Mouse (Mus musculus): Measurements from ENCODE around the gene Nhlrc2. TPM values are rescaled to one million over a fixed set of nuclear protein-coding genes. Genes with fewer than 3 reads are reported as not detected.

Gene Nhlrc2
- polyA plus RNA-seq, 1 experiment: 6.8 TPM

DNA sequence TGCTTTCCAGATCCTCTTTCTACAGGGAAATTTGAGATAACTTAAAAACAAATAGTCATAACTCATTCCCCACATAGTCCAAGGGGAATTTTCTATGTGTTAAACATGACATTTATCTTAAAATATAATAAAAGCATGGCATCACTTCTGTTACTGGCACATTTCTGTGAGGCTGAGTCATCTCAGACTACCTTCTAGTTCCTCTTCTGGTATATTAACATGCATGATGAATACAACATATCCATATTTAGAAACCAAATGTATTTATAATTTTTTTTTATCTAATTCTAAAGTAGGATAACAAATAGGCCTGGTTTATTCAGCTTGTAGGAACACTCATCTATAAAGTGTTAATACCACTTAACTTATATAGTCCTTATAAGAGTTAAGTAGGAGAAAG is 2.0 kb upstream of the Nhlrc2 start:
- Histone ChIP-seq H3K79me3 (ENCODE audit: low read depth) (peaks cover 21% of the 10 kb centered on the region), H3K4me3 (ENCODE audit: insufficient read depth, poor library complexity, severe bottlenecking) (no peak overlapping the region), H3K79me2 (ENCODE audit: control insufficient read depth, insufficient read depth) (peaks cover 25% of the 10 kb centered on the region), H3K27me3 (ENCODE audit: control insufficient read depth, insufficient read depth, insufficient read length) (no peaks in the 10 kb centered on the region), H3ac (ENCODE audit: control insufficient read depth, insufficient read length, low read depth) (no peak overlapping the region), H3K36me3 (ENCODE audit: control insufficient read depth, insufficient read depth) (peaks cover 30% of the 10 kb centered on the region)
- no peak for TF ChIP-seq CEBPB (IDR thresholded peaks at IDR 0.05; ENCODE audit: low read depth)

DNA sequence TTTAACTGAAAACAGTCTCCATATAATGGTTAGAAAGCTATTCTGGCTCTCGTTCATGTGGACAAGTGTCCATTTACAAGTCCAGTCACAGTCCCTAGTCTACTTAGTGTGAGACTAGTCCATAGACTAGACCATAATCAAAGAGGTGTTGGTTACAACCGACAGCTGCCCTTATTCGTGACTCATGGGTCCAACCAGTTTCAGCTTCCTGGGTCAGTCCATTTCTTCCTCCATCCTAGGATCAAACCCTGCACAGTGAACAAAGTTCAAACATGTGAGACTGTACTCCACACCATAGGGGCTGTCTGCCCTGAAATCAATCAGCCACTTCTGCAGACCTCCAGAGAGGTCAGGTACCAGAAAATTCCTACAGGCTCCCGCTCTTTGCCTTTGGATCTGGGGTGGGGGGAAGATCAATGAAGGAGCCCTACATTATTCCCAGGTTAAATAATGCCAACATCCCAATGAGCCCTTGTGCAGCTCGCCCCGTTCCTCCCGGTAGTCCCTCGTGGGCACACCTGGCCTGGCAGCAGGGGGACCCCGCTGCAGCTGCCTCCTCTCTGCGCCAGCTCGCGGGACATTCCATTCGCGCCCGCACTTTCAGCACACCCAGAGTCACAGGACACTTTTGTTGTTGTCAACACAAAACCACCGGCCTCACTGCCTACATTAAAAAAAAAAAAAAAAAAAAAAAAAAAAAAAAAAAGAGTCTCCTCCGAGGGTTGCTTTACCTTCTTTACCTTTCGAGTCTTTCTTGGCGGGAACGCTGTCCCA is 418 bp upstream of the Nhlrc2 start, which contains the start of gene Dclre1a:
Gene Dclre1a, minus strand, starts transcription at position 767 of the 774 bp plus-strand sequence.
- Histone ChIP-seq H3K36me3 (ENCODE audit: control insufficient read depth, insufficient read depth) (peaks cover 32% of the 10 kb centered on the region), H3K79me2 (ENCODE audit: control insufficient read depth, insufficient read depth) (peaks cover 41% of the 10 kb centered on the region)
- TF ChIP-seq CTCF (IDR thresholded peaks at IDR 0.05; ENCODE audit: control insufficient read depth, insufficient read depth, insufficient read length) (peak; percentile 9), CEBPB (IDR thresholded peaks at IDR 0.05; ENCODE audit: low read depth) (no peak), MYOG (IDR thresholded peaks at IDR 0.05; ENCODE audit: control insufficient read depth, extremely low read depth, insufficient read length) (no peak), USF1 (IDR thresholded peaks at IDR 0.05; ENCODE audit: low read depth) (no peak), FOSL1 (IDR thresholded peaks at IDR 0.05; ENCODE audit: insufficient read depth, low read length, poor library complexity, severe bottlenecking) (no peak), MAX (IDR thresholded peaks at IDR 0.05) (peak; percentile 35), MYOD1 (IDR thresholded peaks at IDR 0.05; ENCODE audit: control insufficient read depth, insufficient read length, low read depth) (peak; percentile 67)

DNA sequence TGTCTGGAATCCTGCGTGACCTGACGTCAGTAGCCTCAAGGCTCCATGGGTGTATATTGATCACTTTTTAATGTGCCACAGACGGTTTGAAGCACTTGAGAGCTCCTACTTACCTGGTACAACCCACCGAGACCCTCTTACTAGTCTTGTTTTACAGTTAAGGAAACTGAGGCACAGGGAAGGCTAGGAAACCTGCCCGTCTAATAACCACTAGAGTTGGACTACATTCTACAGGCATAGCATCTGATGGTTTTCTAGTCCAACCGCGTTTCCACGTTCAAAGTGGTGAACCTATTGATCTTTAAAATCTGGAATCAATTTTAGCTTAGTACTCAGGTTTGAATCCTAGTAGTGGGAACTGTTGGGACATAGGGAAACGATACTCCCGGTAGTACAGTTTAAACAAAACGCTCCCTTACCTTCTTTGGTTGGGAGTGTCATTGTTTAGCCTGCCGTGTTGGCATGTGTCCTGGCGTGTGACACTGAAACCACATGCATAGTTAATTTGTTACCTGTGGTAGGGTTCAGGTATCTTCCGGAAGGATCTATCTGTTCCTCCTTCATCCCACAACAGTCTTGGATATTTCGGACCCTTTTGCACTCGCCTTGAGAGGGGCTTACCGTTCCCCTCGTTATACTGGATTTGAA is 1.1 kb downstream of the Nhlrc2 start:
- Histone ChIP-seq H3K79me2 (ENCODE audit: control insufficient read depth, insufficient read depth) (peaks cover 52% of the 10 kb centered on the region), H3ac (ENCODE audit: control insufficient read depth, insufficient read length, low read depth) (peak overlapping the region; percentile 98), H3K36me3 (ENCODE audit: control insufficient read depth, insufficient read depth) (peaks cover 35% of the 10 kb centered on the region), H3K4me3 (ENCODE audit: insufficient read depth, poor library complexity, severe bottlenecking) (peak overlapping the region; percentile 59), H3K79me3 (ENCODE audit: low read depth) (peaks cover 30% of the 10 kb centered on the region), H3K27me3 (ENCODE audit: control insufficient read depth, insufficient read depth, insufficient read length) (no peaks in the 10 kb centered on the region)
- TF ChIP-seq MAX (IDR thresholded peaks at IDR 0.05) (no peak), CEBPB (IDR thresholded peaks at IDR 0.05; ENCODE audit: low read depth) (no peak), USF1 (IDR thresholded peaks at IDR 0.05; ENCODE audit: low read depth) (no peak), FOSL1 (IDR thresholded peaks at IDR 0.05; ENCODE audit: insufficient read depth, low read length, poor library complexity, severe bottlenecking) (no peak), CTCF (IDR thresholded peaks at IDR 0.05; ENCODE audit: control insufficient read depth, insufficient read depth, insufficient read length) (no peak), MYOG (IDR thresholded peaks at IDR 0.05; ENCODE audit: control insufficient read depth, extremely low read depth, insufficient read length) (no peak), MYOD1 (IDR thresholded peaks at IDR 0.05; ENCODE audit: control insufficient read depth, insufficient read length, low read depth) (no peak)

More for the DNA sequence above, 418 bp upstream of the Nhlrc2 start, which contains the start of gene Dclre1a:
- Histone ChIP-seq H3K4me3 (ENCODE audit: insufficient read depth, poor library complexity, severe bottlenecking) (peak within 1 kb of the TSS; percentile 59), H3K79me3 (ENCODE audit: low read depth) (peaks cover 30% of the 10 kb centered on the region), H3ac (ENCODE audit: control insufficient read depth, insufficient read length, low read depth) (peak within 1 kb of the TSS; percentile 98), H3K27me3 (ENCODE audit: control insufficient read depth, insufficient read depth, insufficient read length) (no peaks in the 10 kb centered on the region)

DNA sequence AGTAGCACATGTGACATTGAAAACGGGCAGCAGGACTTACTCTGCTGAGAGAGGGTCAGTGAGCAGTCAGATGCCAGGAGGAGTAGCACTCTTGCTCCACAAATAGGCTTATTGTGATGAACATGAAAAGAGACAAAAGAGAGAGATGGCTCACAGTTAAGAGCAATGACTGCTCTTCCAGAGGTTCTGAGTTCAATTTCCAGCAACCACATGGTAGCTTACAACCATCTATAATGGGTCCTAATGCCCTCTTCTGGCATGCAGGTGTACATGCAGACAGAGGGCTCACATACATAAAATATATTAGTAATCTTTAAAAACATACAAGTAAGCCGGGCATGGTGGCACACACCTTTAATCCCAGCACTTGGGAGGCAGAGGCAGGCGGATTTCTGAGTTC is 5.1 kb downstream of the Nhlrc2 start:
- no peak overlapping the region for H3K4me3 ChIP-seq (ENCODE audit: insufficient read depth, poor library complexity, severe bottlenecking)
- H3ac ChIP-seq (ENCODE audit: control insufficient read depth, insufficient read length, low read depth): no peak overlapping the region
- peaks cover 86% of the 10 kb centered on the region for H3K79me2 ChIP-seq (ENCODE audit: control insufficient read depth, insufficient read depth)
- TF ChIP-seq FOSL1 (IDR thresholded peaks at IDR 0.05; ENCODE audit: insufficient read depth, low read length, poor library complexity, severe bottlenecking) (no peak), MYOD1 (IDR thresholded peaks at IDR 0.05; ENCODE audit: control insufficient read depth, insufficient read length, low read depth) (no peak), CTCF (IDR thresholded peaks at IDR 0.05; ENCODE audit: control insufficient read depth, insufficient read depth, insufficient read length) (no peak), USF1 (IDR thresholded peaks at IDR 0.05; ENCODE audit: low read depth) (no peak), MYOG (IDR thresholded peaks at IDR 0.05; ENCODE audit: control insufficient read depth, extremely low read depth, insufficient read length) (no peak), CEBPB (IDR thresholded peaks at IDR 0.05; ENCODE audit: low read depth) (no peak), MAX (IDR thresholded peaks at IDR 0.05) (no peak)
- peaks cover 46% of the 10 kb centered on the region for H3K36me3 ChIP-seq (ENCODE audit: control insufficient read depth, insufficient read depth)
- H3K27me3 ChIP-seq (ENCODE audit: control insufficient read depth, insufficient read depth, insufficient read length): no peaks in the 10 kb centered on the region
- H3K79me3 ChIP-seq (ENCODE audit: low read depth): peaks cover 37% of the 10 kb centered on the region

DNA sequence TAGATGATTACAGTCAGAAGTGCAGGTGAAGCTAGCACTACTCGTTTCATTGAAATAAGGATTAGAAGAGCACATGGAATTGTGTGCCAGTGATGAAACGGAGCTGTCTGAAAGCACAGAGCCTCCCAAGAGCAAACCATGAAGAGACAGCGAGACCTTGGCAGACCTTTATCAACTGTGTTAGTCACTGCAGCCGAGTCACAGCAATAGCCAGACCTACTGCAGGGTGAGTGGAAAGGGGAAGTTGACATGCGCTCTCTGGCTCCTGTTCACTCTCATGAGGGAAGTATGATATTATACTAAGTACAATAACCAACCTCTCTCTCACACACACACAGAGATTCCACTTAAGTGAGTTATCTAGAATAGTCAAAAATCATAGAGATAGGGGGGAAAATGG is 7.9 kb downstream of the Nhlrc2 start:
- peaks cover 59% of the 10 kb centered on the region for H3K36me3 ChIP-seq (ENCODE audit: control insufficient read depth, insufficient read depth)
- peaks cover 88% of the 10 kb centered on the region for H3K79me2 ChIP-seq (ENCODE audit: control insufficient read depth, insufficient read depth)
- no peaks in the 10 kb centered on the region for H3K27me3 ChIP-seq (ENCODE audit: control insufficient read depth, insufficient read depth, insufficient read length)
- TF ChIP-seq MAX (IDR thresholded peaks at IDR 0.05) (no peak), MYOG (IDR thresholded peaks at IDR 0.05; ENCODE audit: control insufficient read depth, extremely low read depth, insufficient read length) (no peak), MYOD1 (IDR thresholded peaks at IDR 0.05; ENCODE audit: control insufficient read depth, insufficient read length, low read depth) (no peak)
- no peak overlapping the region for H3ac ChIP-seq (ENCODE audit: control insufficient read depth, insufficient read length, low read depth)
- no peak overlapping the region for H3K4me3 ChIP-seq (ENCODE audit: insufficient read depth, poor library complexity, severe bottlenecking)
- H3K79me3 ChIP-seq (ENCODE audit: low read depth): peaks cover 42% of the 10 kb centered on the region

All from C2C12 (cell line).